Mouse (Mus musculus): Measurements from ENCODE around the gene Pcif1. TPM values are rescaled to one million over a fixed set of nuclear protein-coding genes. Genes with fewer than 3 reads are reported as not detected.
"Not testable (repeated sequence)": the region's sequence is repeated elsewhere in the genome, so short reads cannot be mapped to it uniquely, and the experiment has no call there.

Pcif1 gene
- total RNA-seq, 4 experiments from 2014 or later = 49.4 to 74.0 (median 65.6) TPM

DNA sequence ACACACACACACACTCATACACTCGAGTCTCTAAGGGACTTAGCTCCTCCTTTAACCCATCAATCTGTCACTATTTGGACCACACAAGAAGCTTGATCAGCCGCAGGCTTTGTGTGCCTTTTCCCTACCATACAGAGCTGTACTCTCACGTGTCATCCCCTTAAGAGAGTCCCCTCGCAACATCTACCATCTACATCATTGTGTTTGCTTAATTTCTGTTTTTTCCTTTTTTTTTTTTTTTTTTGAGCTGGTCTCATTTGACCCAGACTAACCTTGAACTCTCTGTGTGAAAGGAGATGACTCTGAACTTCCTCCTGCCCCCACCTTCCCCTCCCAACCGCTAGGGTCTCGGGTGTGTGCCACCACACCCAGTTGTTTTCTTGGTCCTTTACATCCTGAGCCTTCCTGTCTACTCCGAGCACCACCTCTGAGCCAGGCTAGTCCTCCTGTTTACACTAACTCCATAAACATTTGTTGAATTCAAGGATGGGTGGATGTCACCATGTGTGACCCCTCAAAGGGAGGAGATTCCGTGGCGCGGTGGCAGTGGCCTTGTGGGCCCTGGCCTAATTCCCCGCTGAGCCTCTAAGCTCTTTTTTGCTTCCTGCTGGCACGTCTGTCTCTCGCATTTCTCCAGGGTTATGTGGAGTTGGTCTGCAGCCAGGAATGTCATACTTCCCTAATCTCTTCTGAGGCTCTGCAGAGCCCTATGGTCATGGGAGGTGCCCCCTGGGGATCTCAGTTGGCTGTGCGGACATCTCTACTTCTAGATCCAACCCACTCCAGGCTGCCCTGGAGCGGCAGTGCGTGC, 12.2 kb upstream of the Pcif1 start:
- DNase-seq = peak; percentile 72

DNA sequence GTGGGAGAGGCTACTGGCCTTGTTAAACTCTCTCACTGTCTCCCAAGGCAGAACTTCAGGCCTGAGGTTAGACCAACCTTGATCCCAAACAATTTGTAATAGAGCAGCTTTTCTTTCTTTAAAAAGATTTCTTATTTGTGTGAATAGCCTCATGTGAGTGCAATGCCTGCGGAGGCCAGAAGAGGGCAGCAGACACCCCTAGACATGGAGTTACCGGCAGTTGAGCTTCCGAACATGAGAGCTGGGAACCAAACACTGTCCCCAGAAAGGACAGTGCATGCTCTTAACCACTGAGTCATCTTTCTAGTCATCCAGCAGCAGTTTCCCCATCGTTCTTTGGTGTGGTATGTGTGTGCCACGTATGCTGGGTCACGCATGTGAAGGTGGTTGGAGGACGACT, 11.5 kb upstream of the Pcif1 start:
- no peak for DNase-seq

DNA sequence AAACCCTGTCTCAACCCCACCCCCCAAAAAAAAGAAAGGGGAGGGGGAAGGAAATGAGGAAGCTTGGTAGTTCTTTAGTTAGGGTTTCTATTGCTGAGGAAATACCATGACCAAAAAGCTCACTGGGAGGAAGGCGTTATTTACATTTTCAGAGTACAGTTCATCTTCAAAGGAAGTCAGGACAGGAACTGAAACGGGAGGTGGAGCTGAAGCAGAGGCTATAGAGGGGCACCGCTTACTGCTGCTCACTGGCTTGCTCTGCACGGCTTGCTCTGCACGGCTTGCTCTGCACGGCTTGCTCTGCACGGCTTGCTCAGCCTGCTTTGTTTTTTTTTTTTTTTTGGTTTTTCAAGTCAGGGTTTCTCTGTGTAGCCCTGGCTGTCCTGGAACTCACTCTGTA, 10.6 kb upstream of the Pcif1 start:
- DNase-seq = no peak

DNA sequence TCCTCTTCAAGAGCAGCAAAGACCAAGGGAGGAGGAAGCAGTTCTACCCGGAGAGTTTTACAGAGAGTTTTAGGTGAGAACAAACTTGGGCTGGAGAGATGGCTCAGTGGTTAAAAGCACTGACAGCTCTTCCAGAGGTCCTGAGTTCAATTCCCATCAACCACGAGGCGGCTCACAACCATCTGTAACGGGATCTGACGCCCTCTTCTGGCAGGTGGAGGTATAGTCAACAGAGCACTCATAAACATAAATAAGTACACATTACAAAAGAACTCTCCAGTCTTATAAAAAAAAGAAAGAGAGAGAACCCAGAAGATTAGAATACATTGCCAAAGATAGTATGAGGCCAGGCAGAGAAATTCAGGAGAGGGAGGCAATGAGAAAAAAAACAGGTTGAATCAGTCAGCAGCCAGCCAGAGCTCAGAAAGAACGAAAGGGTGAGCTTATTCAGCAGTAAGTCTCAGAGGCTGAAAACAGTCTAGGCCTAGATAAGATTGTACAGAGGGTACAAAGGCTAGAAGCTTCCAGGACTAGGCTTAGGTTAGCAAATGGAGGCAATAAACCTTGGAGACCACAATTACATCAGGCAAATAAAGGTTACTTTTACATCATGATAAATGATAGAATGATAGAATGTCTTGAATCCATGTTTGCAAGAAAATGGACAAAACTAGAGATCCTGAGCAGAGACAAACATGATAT, 7.4 kb upstream of the Pcif1 start:
- DNase-seq = no peak

DNA sequence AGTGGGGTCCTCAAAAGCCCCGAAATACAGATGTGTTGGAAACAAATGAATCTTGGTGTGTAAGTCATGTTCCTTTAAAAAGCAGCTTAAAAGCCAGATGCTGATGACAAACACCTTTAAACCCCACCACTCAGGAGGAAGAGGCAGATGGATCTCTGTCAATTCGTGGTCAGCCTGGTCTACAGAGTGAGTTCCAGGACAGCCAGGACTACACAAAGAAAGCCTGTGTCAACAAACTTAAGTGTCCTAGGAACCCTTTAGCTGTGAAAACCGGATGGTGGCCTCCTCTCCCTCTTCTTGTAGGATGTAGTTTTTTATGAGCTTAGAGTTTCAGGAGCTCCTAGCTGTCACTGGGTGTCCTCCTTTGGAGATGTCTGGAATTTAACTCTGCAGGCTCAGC, 5.5 kb upstream of the Pcif1 start:
- no peak for DNase-seq

DNA sequence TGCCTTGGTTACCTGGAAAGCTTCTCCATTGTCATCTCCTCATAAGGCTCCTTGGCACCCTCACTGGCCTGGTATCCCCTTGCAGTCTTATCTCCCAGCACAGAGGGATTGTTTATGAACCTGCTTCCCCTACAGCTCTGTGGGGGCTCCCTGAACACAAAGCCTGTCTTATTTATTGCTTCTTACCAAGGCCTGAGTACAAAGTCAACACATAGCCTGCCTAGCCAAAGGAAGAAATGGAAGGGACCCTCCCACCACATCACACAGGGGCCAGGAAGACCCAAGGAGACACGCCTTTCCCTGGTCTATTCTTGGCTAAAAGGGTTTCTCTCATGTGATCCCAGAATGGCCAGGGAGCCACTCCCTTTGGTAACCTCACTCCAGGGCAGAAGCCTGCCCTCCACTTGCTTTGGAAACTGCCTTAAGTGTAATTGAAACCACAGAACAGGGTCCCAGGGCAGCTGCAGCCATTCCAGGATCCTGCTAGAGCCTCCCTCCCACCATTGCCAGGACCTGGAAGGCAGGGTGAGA, 4.8 kb upstream of the Pcif1 start:
- DNase-seq = no peak

DNA sequence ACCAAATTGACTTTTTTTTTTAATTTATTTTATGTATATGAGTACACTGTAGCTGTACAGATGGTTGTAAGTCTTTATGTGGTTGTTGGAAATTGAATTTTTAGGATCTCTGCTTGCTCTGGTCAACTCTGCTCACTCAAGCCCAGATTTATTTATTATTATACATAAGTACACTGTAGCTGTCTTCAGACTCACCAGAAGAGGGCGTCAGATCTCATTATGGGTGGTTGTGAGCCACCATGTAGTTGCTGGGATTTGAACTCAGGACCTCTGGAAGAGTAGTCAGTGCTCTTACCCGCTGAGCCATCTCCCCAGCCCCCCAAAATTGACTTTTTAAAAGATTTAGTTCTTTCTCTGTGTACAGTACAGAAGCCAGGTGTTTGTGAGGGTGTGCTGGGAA, 3.5 kb upstream of the Pcif1 start:
- not testable (repeated sequence) for DNase-seq

DNA sequence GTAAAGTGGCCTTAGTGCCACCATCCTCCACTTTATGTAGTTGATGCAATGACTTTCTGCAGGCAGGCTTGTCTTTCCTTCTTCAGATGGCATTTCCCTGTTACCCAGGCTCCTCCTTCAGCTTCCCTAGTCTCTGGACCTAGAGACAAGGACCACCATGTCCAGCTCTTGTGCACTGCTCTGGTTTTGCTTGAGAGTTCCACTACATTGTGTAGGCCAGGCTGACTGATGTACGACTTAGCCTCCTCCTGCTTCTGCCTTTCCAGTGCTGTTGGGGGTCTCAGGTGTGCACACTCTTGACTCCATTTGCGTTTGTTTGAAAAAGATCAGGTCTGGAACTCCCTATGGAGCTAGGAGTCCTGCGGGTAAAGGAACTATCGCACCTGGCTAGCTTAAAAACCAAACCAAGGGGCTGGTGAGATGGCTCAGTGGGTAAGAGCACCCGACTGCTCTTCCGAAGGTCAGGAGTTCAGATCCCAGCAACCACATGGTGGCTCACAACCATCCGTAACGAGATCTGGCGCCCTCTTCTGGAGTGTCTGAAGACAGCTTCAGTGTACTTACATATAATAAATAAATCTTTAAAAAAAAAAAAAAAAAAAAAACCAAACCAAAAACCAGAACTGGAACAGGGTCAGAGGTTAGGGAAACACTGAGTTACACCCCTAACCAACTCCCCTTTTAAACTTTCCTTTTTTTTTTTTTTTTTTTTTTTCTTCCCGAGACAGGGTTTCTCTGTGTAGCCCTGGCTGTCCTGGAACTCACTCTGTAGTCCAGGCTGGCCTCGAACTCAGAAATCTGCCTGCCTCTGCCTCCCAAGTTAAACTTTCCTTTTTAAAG, 1.5 kb upstream of the Pcif1 start:
- DNase-seq = not testable (repeated sequence)

DNA sequence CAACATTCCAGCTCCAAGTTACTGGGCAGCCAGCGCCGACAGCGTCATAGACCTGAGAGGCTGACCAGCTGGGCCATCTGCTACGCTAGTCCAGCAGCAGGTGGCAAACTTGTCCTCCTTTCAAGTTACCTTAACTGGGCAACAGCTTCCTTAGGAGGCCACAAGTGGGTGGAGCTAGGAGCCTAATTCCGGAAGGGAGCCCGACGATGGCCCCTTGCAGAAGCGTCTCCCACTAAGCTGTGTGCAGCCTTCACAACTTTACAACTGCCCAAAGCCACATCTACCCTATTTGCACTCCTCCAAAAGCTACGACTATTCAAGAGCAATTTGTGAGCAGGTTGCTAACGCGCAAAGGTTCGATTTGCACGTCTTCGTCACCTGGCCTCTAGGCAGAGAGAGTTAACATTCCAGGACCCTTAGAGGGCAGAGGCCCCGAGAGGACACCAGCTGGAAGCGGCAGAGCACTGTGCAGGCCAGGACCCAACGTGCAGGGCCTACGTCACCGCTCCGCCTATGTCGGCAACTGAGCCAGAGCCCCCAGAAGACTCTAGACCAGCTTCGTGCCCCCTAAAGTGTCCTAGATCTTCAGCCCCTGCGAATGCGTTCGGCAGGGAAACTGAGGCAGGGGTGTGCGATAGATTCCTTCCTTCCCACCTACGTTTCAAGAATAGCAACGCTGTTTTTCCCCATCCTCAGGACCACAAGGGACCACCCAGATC, 436 bp upstream of the Pcif1 start:
- peak; percentile 63 for DNase-seq

DNA sequence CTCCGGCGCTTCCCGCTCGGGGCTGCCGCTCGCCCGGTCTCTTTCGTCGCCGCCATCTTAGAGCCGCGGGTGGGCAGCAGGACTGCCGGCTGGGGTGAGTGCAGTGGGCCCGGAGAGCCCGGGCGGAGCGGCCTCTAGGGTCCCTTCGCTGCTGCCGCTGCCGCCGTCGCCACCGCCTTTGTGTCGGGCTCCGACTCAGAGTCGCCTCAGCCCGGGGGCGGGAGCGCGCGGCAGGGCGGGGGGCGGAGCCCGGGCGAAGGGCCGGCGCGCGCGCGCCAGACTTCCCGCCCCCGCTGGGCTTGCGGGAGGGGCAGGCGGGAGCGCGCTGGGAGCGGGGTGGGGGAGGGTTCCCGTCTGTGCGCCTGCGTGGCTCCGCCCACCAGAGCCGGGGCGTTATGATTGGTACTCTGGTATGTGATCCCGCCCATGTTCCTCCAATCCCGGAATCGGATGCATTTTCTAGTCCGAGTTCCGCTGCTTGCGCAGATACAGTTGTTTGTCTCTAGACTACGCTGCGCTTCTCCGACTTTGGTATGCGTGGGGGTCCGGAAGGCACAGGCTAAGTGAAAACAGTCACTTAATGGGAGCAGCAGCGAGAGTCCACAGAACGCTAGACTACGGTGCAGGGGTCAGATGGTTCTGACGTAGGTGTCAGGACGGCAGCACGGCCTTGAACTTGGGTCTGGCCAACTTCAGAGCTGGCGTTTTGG, 619 bp downstream of the Pcif1 start:
- peak; percentile 92 for DNase-seq

DNA sequence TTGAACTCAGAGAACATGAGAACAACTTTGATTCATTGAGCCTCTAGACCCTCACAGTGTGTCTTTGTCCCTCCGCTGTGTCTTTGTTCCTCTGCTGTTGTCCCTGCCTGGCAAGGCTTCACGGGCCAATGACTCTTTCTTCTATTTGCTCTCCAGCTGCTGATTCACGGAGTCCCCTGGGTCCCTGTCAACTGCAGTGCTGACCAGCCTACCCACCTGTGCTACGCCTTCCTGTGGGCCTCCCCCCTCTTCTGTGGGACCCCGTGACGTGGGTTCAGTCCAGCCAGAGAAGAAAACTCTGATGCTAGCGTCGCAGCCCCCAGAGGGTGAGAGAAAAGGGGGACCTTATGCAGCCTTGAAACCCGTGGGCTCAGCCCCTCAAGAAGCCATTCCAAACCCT, 3.5 kb downstream of the Pcif1 start:
- no peak for DNase-seq

DNA sequence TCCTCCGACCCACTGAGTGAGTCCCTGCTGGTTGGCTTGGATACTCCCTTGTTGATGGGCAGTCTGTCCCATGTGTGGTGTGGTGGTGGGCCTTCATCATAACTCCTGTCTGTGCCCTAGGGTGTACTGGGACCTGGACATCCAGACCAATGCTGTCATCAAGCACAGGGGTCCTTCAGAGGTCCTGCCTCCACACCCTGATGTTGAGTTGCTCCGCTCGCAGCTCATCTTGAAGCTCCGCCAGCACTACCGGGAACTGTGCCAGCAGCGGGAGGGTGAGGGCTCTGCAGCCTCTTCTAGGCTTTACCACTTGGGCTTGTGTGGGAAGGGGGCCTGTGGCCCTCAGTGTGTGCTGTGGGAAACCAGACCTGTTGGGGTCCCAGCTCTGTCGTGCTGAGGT, 6.7 kb downstream of the Pcif1 start:
- no peak for DNase-seq

DNA sequence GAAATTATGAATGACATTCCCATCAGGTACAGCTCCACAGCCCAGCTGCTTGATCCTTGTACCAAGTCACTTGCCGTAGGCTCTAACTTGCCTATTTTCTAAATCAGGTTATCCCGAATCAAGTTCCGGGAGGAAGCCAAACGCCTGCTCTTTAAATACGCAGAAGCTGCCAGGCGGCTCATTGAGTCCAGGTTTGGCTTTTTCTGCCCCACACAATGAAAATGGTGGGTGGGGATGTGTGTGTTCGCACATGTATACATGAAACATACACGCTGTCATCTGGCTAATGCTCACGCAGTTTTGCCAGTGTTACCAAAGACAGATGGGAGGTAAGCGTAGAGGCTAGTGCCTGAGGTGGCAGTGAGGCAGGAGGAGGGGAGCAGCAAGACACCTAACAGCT, 7.5 kb downstream of the Pcif1 start:
- no peak for DNase-seq

DNA sequence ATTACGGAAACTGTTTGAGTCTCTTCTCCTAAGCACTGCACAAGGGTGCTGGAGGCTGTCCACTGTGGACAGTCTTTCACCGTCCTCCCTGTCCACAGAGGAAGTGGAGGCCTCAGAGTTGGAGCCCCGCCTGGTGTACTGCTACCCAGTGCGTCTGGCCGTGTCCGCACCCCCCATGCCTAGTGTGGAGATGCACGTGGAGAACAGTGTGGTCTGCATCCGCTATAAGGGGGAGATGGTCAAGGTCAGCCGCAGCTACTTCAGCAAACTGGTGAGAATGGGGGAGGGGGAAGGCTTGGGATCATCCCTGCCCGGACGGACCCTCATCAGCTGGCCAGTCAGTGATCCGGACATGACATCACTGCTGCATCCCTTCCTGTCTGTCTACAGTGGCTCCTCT, 9.9 kb downstream of the Pcif1 start:
- DNase-seq = no peak

DNA sequence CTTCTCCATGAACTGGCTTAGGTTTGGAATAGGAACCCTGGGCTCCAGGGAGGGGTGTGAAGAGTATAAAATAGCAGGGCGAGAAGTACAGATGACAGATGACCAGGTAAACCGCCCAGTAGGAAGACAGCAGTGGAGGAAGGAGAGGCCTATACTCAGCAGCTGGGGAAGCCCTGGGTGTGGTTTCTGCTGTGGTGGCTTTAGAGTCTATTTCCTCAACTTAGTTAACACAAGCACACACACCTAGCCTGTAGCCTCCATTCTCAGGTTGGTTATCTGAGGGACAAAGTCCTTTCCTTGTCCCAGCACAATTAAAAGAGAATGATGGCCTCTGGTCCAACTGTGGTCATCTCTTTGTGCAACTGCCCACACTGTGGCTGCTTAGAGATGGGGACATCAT, 10.9 kb downstream of the Pcif1 start:
- no peak for DNase-seq

DNA sequence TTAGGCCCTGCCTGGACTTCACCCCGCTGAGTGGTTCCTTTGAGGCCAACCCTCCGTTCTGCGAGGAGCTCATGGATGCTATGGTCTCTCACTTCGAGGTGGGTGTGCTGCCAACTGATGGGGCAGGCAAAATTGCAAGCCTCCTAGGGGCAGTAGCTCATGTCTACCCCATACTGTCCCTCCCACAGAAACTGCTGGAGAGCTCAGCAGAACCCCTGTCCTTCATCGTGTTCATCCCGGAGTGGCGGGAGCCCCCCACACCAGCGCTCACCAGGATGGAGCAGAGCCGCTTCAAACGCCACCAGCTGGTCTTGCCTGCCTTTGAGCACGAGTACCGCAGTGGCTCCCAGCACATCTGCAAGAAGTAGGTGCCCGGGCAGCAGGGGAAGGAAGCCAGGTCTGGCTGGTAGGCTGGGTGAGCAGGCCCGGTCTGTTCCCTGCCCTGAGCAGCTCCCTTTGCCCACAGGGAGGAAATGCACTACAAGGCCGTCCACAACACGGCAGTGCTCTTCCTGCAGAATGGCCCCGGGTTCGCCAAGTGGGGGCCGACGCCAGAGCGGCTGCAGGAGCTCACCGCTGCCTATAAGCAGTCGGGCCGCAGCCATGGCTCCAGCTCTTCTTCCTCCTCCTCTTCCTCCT, 11.4 kb downstream of the Pcif1 start:
- DNase-seq = no peak

DNA sequence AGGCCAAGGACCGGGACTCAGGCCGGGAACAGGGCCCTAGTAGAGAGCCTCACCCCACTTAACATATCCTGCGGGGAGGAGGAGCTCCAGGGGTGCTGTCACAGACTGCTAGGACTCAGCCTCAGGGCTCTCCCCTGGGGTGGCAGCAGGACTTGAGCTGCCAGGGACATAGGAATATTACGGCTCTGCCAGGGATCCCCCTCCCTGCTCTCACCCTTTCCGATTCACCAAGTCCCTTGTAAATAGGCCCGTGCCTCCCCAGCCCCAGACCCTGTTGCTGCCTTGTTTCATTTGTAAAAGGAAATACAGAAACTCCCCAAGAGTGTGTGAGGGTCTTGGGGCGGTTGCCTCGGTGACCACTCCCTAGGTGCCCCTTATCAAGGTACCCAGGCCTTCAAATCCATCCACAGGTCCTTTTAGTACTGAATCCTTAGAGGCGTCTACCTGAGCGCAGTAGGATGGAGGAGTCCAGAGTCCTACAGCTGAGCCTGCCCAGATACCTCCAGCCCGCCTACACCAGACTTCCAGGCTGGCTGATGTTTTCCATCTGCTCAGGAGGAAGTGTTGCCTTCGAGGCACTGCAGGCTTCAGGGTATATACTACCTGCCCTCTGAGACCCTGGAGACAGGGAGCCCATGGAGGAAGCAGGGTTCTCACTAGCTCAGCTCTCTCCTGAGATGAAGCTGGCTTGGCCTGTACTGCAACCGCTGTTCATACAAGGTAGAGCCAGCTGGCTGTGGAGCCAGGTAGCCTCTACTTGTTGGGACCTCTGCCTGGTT, 12.1 kb downstream of the Pcif1 start:
- no peak for DNase-seq

DNA sequence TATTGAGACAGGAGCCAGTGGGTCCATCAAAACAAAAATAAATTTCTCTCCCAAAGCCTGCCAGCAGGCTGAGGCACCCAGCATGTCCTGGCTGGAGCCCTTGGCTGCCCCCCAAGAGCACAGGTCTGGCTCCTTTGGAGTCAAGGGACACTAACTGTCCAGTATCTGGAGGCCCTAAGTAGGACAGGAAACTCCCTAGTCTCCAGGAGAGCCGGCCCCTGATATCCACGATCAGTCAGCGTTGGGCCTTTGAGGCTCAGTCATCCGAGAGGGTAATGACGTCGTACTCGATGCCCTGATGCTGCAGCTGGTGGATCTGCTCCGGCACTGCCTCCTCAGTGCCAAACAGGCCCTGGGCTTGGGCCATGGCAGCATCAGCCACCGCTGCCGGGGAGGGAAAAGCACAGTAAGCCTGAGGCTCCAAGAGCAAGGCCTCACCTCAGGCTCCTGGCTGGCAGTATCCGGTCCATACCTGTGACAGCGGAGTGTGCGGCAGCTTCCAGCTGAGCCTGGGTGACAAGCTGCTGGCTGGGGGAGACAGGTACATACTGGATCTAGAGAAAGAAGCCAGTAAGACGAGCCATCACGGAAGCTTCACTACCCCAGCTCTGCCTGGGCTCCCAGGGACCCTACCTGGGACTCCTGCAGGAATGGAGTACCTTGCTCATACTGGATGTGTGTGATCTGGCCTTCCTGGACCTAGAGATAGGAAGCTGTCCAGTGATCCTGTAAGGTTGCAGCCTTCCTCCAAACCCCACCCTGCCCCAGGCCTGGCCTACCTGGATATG, 13.0 kb downstream of the Pcif1 start:
- DNase-seq = no peak

DNA sequence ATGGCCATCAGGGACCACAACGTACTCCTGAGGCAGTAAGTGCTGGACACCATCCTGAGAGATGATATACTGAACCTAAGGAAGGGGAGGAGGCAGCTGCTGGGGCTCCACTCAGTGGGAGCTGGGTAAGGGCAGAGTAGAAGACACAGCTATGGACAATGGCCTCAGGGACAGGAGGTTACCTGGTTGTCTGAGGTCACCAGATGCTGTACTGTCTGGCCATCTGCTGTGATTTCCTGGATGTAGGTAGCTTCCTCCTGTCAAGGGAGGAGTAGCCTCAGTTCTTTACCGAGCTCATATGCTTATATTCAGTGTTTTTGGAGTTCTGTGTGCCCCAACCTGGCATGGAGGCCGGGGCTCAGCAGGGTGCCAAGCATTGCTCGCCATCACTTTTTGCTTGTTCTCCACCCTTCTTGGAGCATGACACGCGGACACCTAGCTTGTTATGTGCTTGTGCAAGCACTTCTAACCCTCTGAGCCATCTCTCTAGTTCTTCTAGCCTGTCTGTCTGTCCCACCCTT, 13.7 kb downstream of the Pcif1 start:
- no peak for DNase-seq
